Mouse (Mus musculus) neutrophil, adult 5-6 weeks (primary cell): ENCODE data around the gene Gmeb2. TPM values are rescaled to one million over a fixed set of nuclear protein-coding genes. Genes with fewer than 3 reads are reported as not detected.

Experiments used
- total RNA-seq: library from RNA; stranded (forward); fragments of 200-1000 nt; gene quantifications from 2 replicates; pipeline ENCODE4 v1.2.3, GENCODE M21; 2017

The Gmeb2 gene
- total RNA-seq, 1 experiment from 2014 or later = 57.6 TPM

Other genes starting within 250 kb of the Gmeb2 start
- gene Chrna4, start 244.5 kb downstream of the Gmeb2 start, total RNA-seq = not detected in 2 replicates
- not detected in 2 replicates for gene Kcnq2, start 152.7 kb downstream of the Gmeb2 start, total RNA-seq
- gene Eef1a2, start 131.0 kb downstream of the Gmeb2 start, total RNA-seq = not detected in 2 replicates
- 128 and 151 TPM in 2 replicates for gene Ppdpf, start 100.8 kb downstream of the Gmeb2 start, total RNA-seq
- gene Ptk6, start 85.2 kb downstream of the Gmeb2 start, total RNA-seq = 0.12 and 0.74 TPM in 2 replicates
- gene Srms, start 74.8 kb downstream of the Gmeb2 start, total RNA-seq = 1.2 and 1.7 TPM in 2 replicates
- gene Fndc11, start 68.0 kb downstream of the Gmeb2 start, total RNA-seq = 0.58 TPM in 1 of 2 replicates, not detected in the other
- 139 and 141 TPM in 2 replicates for gene Helz2, start 46.0 kb downstream of the Gmeb2 start, total RNA-seq
- gene Stmn3, start 26.5 kb upstream of the Gmeb2 start, total RNA-seq = not detected in 2 replicates
- 49.7 and 51.6 TPM in 2 replicates for gene Rtel1, start 31.7 kb upstream of the Gmeb2 start, total RNA-seq
- gene Zgpat, start 76.9 kb upstream of the Gmeb2 start, total RNA-seq = 81.7 and 86.8 TPM in 2 replicates
- 61.3 and 74.3 TPM in 2 replicates for gene Arfrp1, start 77.4 kb upstream of the Gmeb2 start, total RNA-seq
- 54.9 and 70.6 TPM in 2 replicates for gene Lime1, start 92.0 kb upstream of the Gmeb2 start, total RNA-seq
- gene Zbtb46, start 171.4 kb upstream of the Gmeb2 start, total RNA-seq = 0.74 and 1.0 TPM in 2 replicates
- gene Abhd16b, start 205.2 kb upstream of the Gmeb2 start, total RNA-seq = 0.35 TPM in 1 of 2 replicates, not detected in the other
- gene Tpd52l2, start 209.1 kb upstream of the Gmeb2 start, total RNA-seq = 54.2 and 61.4 TPM in 2 replicates
- 81.3 and 85.7 TPM in 2 replicates for gene Dnajc5, start 232.4 kb upstream of the Gmeb2 start, total RNA-seq